Mouse (Mus musculus) kidney, postnatal 10 days (tissue): ENCODE results near the gene Hsd11b1.
A peak's percentile ranks its signal among the peaks of the same experiment; 100 is the strongest.

Experiments used
- DNase-seq: peaks from one replicate; pipeline ENCODE4 v3.0.0; 2021; ENCODE audit warnings: mixed read lengths

The Hsd11b1 gene

DNA sequence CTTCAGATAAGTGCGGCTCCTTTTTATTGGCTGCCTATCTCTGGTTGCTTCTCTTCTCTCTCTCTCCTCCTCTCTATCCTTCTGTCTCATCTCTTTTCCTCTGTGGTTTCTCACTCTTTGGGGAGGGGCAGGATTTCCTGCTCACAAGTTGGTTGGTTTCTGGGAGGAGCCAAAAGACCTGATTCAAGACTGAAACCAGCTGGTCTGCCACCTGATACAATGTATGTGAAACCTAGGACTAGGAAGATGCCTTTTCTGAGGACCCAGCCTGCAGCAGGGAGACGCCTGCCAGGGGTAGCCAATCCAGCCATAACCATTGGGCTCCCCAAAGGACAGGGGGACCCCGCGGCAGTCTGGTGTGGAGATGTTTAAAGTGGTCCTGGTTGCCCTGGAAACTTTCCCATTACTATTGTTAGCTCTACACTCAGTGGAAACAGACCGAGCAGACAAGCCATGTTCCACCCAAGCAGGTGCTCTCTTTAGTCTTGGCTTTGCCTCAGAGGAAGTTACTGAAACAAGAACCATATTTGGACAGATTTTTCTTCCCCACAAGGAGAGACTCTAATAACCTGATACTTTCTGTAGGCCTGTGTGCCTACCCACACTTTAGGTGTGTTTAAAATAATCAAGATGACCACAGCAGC is at the start of gene Hsd11b1:
Hsd11b1 (minus strand) TSS at position 121 of the 644 bp plus-strand sequence.
- no peak for DNase-seq

GRCm38 (mm10) chr1:193311596-193311995 is 47.7 kb upstream of the Hsd11b1 start:
- peak; percentile 69 for DNase-seq

DNA sequence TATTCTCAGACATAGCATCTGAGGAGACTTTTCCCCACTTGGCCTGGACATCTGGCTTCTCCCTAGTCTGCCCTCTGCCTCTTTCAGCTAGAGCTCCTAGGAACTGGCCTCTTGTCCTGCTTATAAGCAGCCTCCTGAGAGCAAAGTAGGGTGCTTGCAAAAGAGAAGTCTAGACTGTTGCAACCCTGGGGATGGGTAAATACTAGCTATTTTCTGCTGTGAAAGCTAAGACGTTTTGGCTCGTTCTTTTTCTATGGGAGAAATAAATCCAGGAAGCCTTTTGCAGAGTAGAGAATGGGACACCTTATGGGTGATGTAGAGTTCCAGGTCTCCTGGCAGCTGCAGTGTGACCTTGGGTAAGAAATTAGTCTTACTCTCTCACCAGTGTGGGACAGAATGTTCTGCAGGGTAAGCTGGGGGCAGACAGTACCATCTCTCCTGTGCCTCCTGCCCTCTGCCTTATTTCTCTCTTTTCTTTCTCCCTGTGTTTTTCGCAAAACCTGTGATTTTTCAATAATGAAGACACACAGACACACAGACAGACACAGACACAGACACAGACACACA is 46.7 kb upstream of the Hsd11b1 start:
- DNase-seq, result no peak

DNA sequence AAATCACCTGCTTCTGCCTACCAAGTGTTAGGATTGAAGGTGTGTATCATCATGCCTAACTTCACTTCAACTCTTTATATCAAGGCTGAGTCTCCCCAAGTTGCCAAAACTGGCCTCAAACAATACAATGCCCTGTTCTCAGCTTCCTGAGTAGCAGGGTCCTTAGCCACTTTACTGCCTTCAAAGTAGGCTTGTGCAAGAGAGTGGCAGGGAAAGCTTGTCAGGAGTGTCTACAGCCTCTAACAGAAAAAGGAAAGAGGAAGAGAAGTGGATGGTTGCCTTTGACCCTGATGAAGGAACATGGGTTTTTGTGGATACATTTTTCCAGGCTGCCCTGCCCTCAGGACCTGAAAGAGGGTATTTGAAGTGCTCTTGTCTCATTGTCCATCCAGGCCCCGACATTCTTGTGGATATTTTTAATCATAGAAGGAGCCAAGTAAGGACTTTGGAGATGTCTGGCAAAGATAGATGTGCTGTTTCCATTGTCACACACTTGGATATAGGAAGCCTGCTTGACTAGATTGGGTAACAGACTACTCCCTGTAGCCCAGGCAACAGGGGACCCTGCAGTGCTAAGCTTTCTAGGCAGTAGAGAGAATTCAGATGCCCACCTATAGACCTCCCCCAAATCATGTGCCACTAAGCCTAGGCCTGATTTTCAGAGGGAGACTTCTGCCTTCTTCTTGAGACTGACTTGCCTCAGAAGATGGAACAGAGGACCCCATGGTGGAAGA is 46.1 kb upstream of the Hsd11b1 start:
- DNase-seq, result no peak

GRCm38 (mm10) chr1:193306832-193307231 is 43.0 kb upstream of the Hsd11b1 start:
- DNase-seq, result no peak

DNA sequence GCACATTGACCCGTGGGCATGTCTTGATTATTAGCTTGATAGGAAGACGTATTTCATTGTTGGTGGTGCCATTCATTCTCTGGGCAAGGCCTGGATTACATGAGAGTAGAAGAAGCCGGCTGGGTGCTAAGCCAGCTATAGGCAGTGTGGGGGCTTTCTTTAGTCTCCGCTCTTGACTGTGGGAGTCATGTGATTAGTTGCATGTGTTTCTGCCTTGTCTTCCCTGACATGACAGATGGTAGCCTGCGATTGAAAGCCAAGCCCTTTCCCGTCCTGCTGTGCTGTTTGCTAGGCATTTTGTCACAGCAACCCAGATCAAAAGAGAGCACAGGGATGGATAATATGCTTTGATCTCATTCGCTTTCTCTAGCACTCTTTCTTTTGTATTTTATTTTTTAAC is 41.5 kb upstream of the Hsd11b1 start:
- DNase-seq, result no peak

- DNase-seq, result no peak
These were observed 39.2 kb upstream of the Hsd11b1 start for GRCm38 (mm10) chr1:193303096-193303495.

DNA sequence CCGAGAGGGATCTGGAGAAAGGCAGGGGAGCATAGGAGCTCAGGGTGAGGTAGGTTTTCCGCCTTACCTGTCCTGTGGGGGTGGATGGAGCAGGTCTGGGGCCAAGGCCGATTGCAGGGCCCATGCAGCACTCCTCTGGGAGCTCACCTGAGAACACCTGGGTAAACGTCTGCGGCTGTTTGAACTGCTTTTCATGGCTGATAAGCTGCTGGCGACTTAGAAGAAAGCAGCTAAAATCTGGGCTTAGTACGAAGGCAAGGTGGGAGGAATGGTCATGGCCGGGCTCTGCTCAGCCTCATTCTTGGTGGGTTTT is 38.2 kb upstream of the Hsd11b1 start:
- DNase-seq, result no peak

DNA sequence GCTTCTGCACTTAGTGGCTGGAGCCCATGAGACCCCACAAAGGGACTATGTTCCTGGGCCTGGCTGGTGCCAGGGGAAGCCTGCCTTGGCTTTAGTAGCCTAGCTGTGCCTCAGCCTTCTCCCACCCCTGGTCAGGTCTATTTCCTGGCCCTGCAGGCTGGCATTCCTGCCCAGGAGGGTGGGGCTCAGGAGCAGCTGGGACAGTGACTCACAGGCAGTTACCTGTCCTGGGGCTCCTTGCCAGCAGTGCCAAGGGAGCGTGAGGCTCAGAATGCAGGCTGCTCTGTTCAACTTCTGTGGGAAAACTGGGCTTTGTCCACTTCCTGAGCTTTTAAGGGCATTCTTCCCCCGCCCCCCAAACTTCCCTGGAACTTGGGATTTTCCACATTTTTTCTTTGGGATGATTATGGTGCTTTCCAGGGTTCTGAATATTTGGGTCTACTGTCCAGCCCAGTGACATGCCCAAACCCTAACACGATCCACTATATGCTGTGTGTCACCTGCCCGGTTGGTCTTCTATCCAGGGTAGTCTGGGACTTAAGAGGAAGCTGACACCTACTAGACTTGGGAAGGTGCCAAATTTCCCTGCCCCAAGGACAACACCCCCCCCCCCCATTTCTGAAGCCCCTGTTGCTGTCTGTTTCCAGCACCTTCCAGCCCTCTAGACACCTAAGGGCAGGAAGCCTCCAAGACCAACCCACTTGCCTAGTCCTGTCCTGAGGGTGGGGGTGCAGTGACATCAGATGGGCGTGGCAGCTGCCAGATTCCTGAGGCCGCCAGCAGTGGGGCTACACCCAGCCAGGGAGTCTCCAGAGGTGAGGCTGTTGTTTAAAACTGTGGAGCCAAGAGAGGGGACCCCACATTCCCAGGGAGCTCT is 37.6 kb upstream of the Hsd11b1 start:
- peak; percentile 48 for DNase-seq

- no peak for DNase-seq
These were observed 36.1 kb upstream of the Hsd11b1 start for GRCm38 (mm10) chr1:193299995-193300394.

DNA sequence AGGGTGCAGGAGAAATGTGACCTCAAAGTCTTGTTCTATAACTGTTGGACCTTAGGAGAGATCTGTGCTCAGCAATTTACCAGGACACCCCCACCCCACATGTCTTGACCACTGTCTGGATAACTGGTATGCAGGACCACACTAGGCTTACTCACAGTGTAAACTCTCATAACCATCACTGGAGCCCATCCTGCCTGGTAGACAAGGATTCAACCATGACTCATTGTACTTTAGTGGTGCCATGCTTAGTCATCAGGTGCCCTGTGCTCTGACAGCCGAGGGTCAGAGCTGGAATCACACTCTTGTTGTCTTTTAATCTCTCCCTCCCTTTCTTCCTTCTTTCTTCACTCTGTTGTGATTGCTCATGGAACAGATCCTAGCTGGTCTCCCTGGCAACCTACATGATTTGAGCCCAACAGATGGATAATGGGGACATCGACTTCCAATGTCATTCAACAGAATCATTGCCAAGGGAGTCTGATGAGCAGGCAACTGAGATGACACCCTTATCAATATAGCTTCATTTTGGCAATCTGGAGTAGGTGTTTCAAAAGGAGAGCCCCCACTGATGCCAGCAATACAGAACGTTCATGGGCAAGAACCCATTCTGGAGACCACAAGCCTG is 34.4 kb upstream of the Hsd11b1 start:
- no peak for DNase-seq

- DNase-seq, result no peak
These were observed 32.0 kb upstream of the Hsd11b1 start for GRCm38 (mm10) chr1:193295920-193296319.

DNA sequence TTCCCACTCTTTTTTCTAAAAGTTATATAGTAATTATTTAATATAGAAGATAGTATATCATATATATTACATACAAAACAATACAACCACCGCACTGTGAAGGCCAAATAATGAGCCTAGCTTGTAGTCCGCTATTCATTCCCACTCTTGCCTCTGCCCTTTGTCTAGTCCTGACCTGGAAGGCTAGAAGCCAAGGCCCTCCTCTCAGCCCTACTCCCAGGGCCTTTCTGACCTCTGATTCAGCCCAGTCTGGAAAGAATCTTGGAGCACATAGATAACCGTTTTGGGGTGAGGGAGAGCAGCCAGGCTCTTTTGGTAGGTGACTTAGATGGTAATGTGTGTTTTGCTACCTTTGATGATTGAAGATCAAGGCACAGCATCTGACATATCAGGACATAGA is 30.1 kb upstream of the Hsd11b1 start:
- DNase-seq, result no peak

DNA sequence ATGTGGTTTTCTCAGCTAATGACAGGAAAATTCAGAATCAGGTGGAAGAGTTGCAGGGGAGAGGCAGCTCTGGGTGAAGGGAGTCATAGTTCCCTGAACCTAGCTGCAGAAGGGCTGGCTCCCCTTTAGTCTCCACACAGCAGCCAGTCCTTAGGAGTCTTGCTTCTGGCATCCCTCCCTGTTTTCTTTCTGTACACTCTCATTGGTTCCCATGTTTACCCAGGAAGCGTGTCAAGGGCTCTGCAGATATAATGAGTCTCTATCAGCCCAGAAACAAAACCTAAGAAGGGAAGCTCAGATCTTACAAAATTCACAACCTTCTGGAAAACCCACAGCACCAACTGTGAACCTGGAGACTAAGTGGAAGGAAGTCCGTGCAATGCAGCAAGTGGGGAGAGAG is 29.2 kb upstream of the Hsd11b1 start:
- no peak for DNase-seq

DNA sequence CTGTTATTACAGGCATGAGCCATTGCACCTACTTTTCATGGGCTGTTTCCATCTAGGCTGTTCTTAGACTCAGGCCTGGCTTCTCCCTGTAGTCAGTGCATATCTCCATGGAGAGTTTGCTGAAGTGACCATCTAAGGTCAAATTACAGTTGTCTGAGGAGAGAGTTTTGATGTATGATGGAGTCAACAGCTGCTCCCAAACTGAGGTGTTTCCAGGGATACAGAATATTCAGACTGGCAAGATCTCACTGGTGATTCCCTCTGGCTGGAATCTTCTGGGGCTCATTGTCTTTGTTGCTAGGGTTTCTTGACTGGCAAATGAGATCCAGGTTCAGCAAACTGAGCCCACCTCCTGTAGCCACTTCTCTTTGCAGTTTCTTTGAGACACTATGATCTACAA is 26.8 kb upstream of the Hsd11b1 start:
- DNase-seq, result no peak

- DNase-seq, result no peak
These were observed 26.0 kb upstream of the Hsd11b1 start for GRCm38 (mm10) chr1:193289914-193290313.

DNA sequence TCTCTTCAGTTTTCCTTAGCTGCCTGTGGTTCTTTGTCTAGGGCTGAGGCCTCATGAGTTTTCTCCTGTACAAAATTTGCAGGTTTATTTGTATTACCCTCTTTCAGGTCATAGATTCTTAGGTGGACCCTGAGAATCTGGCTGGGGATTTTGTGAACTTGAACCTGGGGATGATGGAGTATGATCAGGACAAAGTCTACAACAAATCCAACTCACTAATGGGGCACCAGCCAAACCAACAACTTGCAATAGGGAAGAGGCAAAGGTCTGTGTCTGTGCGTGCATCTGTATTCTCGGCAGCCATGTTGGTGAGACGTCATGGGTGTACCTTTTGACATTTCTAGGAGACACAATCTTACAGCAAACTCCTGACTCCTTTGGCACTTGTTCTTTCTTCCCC is 25.2 kb upstream of the Hsd11b1 start:
- no peak for DNase-seq

DNA sequence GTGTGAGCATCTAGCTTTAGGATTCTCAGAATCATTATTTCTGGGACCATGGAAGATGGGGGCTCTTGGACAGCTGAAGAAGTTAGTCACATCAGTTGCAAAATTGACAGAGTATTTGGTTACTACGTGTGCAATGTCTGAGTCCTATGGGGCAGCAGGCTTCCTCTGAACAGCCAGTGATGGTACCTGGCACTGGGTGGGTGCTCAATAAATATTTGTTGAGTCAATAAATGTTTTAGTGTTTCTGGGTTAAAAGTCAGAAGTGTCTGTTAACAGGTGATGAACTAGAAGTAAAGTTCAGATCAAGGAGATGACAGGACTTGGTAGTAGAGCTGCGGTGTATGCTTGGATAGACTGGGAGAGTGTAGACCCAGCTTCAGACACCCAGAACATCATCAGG is 23.7 kb upstream of the Hsd11b1 start:
- no peak for DNase-seq

- DNase-seq, result peak; percentile 52
These were observed 22.0 kb upstream of the Hsd11b1 start for GRCm38 (mm10) chr1:193285766-193286325.

DNA sequence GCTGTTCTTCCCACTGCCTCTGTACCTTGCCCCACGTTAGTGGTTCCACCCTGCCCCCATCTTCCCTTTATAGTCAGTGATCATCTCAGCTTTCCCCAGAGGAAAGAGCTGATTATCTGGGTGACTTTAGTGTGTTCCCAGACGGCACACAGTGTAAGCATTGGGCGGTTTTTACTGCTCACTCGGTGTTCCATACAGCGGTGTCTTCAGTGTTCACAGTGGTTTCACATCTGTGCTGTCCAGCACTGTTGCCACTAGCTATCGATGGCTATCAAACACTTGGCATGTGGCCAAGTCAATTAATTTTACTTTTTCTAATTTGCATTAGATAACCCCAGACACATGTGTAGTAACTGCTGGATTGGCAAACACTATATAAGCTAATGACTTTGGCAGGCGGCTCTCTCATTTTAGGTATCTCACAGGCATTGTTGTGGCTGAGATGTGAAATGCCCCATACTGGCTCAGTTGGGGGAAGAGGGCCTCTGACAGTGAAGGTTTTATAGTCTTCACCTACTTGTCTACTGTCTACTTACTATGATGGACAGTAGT is 20.4 kb upstream of the Hsd11b1 start:
- DNase-seq, result no peak

- DNase-seq, result no peak
These were observed 17.5 kb upstream of the Hsd11b1 start for GRCm38 (mm10) chr1:193281344-193281743.

- no peak for DNase-seq
These were observed 15.6 kb upstream of the Hsd11b1 start for GRCm38 (mm10) chr1:193279492-193279891.
